Mouse (Mus musculus) ES-E14 (cell line): ENCODE results near the gene Ccn5.

Experiments used
- CHD2 ChIP-seq: IDR thresholded peaks from 2 replicates; pipeline ENCODE4 v1.6.1; 2014; ENCODE audit warnings: mild to moderate bottlenecking, low read depth, low read length, inconsistent platforms
- HCFC1 ChIP-seq: IDR thresholded peaks from 2 replicates; pipeline ENCODE4 v1.6.1; 2012; ENCODE audit warnings: low read length, inconsistent platforms, borderline replicate concordance; ENCODE audit not compliant: insufficient read depth
- ZC3H11A ChIP-seq: IDR thresholded peaks from 2 replicates; pipeline ENCODE4 v1.6.1; 2012; ENCODE audit warnings: low read depth, mild to moderate bottlenecking, inconsistent platforms, low read length, borderline replicate concordance
- ZNF384 ChIP-seq: IDR thresholded peaks from 2 replicates; pipeline ENCODE4 v1.6.1; 2012; ENCODE audit warnings: low read depth, low read length, inconsistent platforms

DNA sequence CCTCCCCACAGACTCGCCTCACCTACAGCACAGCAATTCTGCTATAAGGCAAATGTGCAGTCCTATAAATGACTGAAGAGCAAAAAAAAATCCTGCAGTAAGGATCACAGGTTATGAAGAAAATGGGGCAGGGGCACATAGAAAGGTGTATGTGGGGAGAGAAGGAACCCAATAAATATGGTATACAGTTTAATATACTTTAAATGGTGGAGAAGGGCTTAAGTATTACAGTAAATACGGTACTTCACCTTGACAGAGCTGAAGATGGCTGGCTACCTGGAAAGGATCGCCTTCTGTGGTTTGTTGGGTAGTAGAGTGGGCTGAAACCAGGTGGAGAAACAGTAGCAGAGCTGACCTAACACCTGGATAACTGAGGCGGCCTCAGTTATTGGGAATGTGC, 50.6 kb downstream of the Ccn5 start:
- no peak for TF ChIP-seq CHD2
- TF ChIP-seq ZC3H11A = no peak
- TF ChIP-seq HCFC1 = no peak
- TF ChIP-seq ZNF384 = no peak
